Comparison of ENCODE assay signal across 16 mouse cellular contexts in genomic region chr11:111313566-111313965, GRCm38 (mm10).
DNase-seq lines count a peak whose midpoint lies in the region.
"Had no signal": no experiment of that assay in that cellular context is flagged by ENCODE, and none has a peak within 500 bp of the region (broad histone marks: within the 10 kb centered on the region; RNA-seq: fewer than 3 reads in every experiment).

No protein-coding gene starts in this region.

- peak; percentile 13 for DNase-seq in adrenal gland, adult 8-10 months
- no peak for DNase-seq in adrenal gland, adult 18-20 months (ENCODE audit: low spot score in 2 of 2)
- peak; percentile 7 to 33 for DNase-seq in heart, postnatal 10 days
- no peak for DNase-seq in heart, postnatal 25 days (ENCODE audit: low spot score)
- peak; percentile 2 for DNase-seq in lung, postnatal 25 days (ENCODE audit: low spot score)
- DNase-seq in lung, postnatal 14 days: no peak
- DNase-seq in embryonic facial prominence, embryonic 10.5 days (ENCODE audit: low spot score): no peak
- DNase-seq: cerebellum, adult 11-12 months; cerebellum, postnatal 25 days; embryo, embryonic 11 days; right cerebral cortex, postnatal 14 days; thymus, postnatal 36 days had no signal

- no peak overlapping the region for H3K27ac ChIP-seq in embryonic facial prominence, embryonic 10.5 days (replicated peaks)
- H3K27ac ChIP-seq: embryonic facial prominence, embryonic 15.5 days; layer of hippocampus, adult 2 months; liver, embryonic 14.5 days had no signal

- no peaks in the 10 kb centered on the region for H3K9me3 ChIP-seq in embryonic facial prominence, embryonic 10.5 days
- H3K9me3 ChIP-seq: embryonic facial prominence, embryonic 15.5 days; G1E had no signal

- intact Hi-C loops in heart, postnatal 10 days (cut with DNase I): no loop called here
- intact Hi-C loops in heart, postnatal 25 days (cut with DNase I): no loop called here

- H3K36me3 ChIP-seq in embryonic facial prominence, embryonic 10.5 days (replicated peaks): no peaks in the 10 kb centered on the region
- H3K36me3 ChIP-seq: embryonic facial prominence, embryonic 15.5 days; G1E had no signal

- 93% methylated on average over 3 of the region's 3 CpGs for WGBS in embryonic facial prominence, embryonic 10.5 days

- H3K27me3 ChIP-seq in embryonic facial prominence, embryonic 10.5 days (replicated peaks; ENCODE audit: low read depth, poor library complexity, severe bottlenecking): no peaks in the 10 kb centered on the region
- H3K27me3 ChIP-seq: embryonic facial prominence, embryonic 15.5 days had no signal

- H3K4me3 ChIP-seq in embryonic facial prominence, embryonic 10.5 days: no peak overlapping the region
- H3K4me3 ChIP-seq: embryonic facial prominence, embryonic 15.5 days; layer of hippocampus, adult 2 months had no signal

- no peaks in the 10 kb centered on the region for H3K4me1 ChIP-seq in embryonic facial prominence, embryonic 10.5 days
- H3K4me1 ChIP-seq: embryonic facial prominence, embryonic 15.5 days had no signal

Comparison
In these comparisons a context has a peak if more than half of its experiments do, and no peak if none do; other contexts are left out.
1. DNase-seq: peak in adrenal gland, adult 8-10 months (single experiment), heart, postnatal 10 days (2 of 2) and lung, postnatal 25 days (single experiment); none in adrenal gland, adult 18-20 months (0 of 2), heart, postnatal 25 days (single experiment), lung, postnatal 14 days (single experiment) and embryonic facial prominence, embryonic 10.5 days (single experiment).